Mouse (Mus musculus) hindbrain, embryonic 15.5 days (tissue): ENCODE data around the gene Chaf1a. TPM values are rescaled to one million over a fixed set of nuclear protein-coding genes. Genes with fewer than 3 reads are reported as not detected.
"Not testable (repeated sequence)": the region's sequence is repeated elsewhere in the genome, so short reads cannot be mapped to it uniquely, and the experiment has no call there.

Source experiments
- ATAC-seq: fragments of 200-750 bp; cut with Nextera tagmentation; 2 replicates; pipeline ENCODE4 v1.8.0; 2017; ENCODE audit warnings: low read depth, moderate number of reproducible peaks, moderate TSS enrichment; ENCODE audit not compliant: low FRiP score
- H3K27ac ChIP-seq: fragments of 300-500 bp; sonication (generic); replicated peaks from 2 replicates; pipeline ENCODE4 v1.5.1; 2015; ENCODE audit warnings: mild to moderate bottlenecking, inconsistent platforms
- H3K27me3 ChIP-seq: fragments of 300-500 bp; sonication (generic); 2 replicates; pipeline ENCODE4 v1.6.1; 2015; ENCODE audit warnings: control low read depth, inconsistent platforms
- H3K36me3 ChIP-seq: fragments of 300-500 bp; sonication (generic); 2 replicates; pipeline ENCODE4 v1.6.1; 2015; ENCODE audit warnings: control low read depth, inconsistent platforms
- H3K4me1 ChIP-seq: fragments of 300-500 bp; sonication (generic); replicated peaks from 2 replicates; pipeline ENCODE4 v1.6.1; 2015; ENCODE audit warnings: control low read depth, inconsistent platforms
- H3K4me2 ChIP-seq: fragments of 300-500 bp; sonication (generic); 2 replicates; pipeline ENCODE4 v1.6.1; 2015; ENCODE audit warnings: moderate library complexity, mild to moderate bottlenecking, inconsistent platforms
- H3K4me3 ChIP-seq: fragments of 300-500 bp; sonication (generic); 2 replicates; pipeline ENCODE4 v1.5.1; 2015; ENCODE audit warnings: mild to moderate bottlenecking, inconsistent platforms
- H3K9ac ChIP-seq: fragments of 300-500 bp; sonication (generic); 2 replicates; pipeline ENCODE4 v1.6.1; 2015; ENCODE audit warnings: inconsistent platforms
- H3K9me3 ChIP-seq: fragments of 300-500 bp; sonication (generic); 2 replicates; pipeline ENCODE4 v1.6.1; 2016; ENCODE audit warnings: control low read depth, inconsistent platforms
- WGBS: fragments of 180-500 bp; shearing (Covaris S2); methylation state at CpG from one replicate; pipeline ENCODE4 v1.1.7; 2015; 5-methylcytosine and 5-hydroxymethylcytosine counted together
- polyA plus RNA-seq: library from polyadenylated mRNA; unstranded; fragments of >200 nt; fragmentation: Nextera tagmentation; extraction: Ambion mirVana; gene quantifications from 2 replicates; pipeline ENCODE4 v1.2.1, GENCODE M21; 2015

The Chaf1a gene
- polyA plus RNA-seq, 1 experiment from 2014 or later: 7.6 TPM

DNA sequence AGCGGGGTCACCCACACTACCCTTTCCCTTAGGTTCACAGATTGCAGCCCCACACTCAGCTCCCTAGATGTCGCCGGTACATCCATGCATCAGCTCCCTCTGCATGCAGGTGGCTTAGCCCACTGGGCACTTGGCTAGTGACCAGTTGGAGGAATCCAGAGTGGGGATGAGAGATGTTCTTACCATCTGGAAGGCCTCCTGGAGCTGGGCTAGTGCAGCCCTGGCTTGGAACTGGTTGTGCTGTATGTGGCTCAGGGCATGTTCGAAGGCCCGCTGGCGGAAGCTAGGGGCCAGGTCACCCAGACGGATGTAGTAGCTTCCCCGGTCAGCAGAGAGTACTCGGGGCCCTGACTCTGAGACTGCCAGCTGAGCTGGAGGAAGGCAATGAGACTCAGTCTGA, 62.7 kb downstream of the Chaf1a start:
- WGBS: 94% methylated on average over 9 of the region's 9 CpGs

GRCm38 (mm10) chr17:56103465-56104285, 63.4 kb downstream of the Chaf1a start:
- H3K9ac ChIP-seq: no peak overlapping the region
- peaks cover 35% of the 10 kb centered on the region for H3K36me3 ChIP-seq
- 94% methylated on average over 8 of the region's 8 CpGs for whole genome bisulfite sequencing

More for the DNA sequence above, 62.7 kb downstream of the Chaf1a start:
- ATAC-seq: no peak
- H3K27ac ChIP-seq: no peak overlapping the region
- peaks cover 43% of the 10 kb centered on the region for H3K36me3 ChIP-seq
- no peaks in the 10 kb centered on the region for H3K4me1 ChIP-seq
- no peak overlapping the region for H3K4me2 ChIP-seq
- no peaks in the 10 kb centered on the region for H3K9me3 ChIP-seq
- no peak overlapping the region for H3K9ac ChIP-seq
- no peak overlapping the region for H3K4me3 ChIP-seq
- no peaks in the 10 kb centered on the region for H3K27me3 ChIP-seq

GRCm38 (mm10) chr17:56104821-56105220, 64.6 kb downstream of the Chaf1a start:
- not testable (repeated sequence) for H3K4me1 ChIP-seq, H3K9me3 ChIP-seq, H3K27me3 ChIP-seq, H3K9ac ChIP-seq, H3K4me2 ChIP-seq, ATAC-seq, H3K27ac ChIP-seq, H3K4me3 ChIP-seq
- peaks cover 26% of the 10 kb centered on the region for H3K36me3 ChIP-seq
- WGBS: 91% methylated on average over 3 of the region's 5 CpGs

More at GRCm38 (mm10) chr17:56103465-56104285, 63.4 kb downstream of the Chaf1a start:
- Histone ChIP-seq H3K9me3 (no peaks in the 10 kb centered on the region), H3K4me1 (no peaks in the 10 kb centered on the region), H3K4me3 (no peak overlapping the region), H3K27me3 (no peaks in the 10 kb centered on the region), H3K4me2 (no peak overlapping the region), H3K27ac (no peak overlapping the region)
- no peak for ATAC-seq

- H3K9me3 ChIP-seq, H3K9ac ChIP-seq, H3K27ac ChIP-seq, H3K4me1 ChIP-seq, H3K27me3 ChIP-seq, ATAC-seq, H3K4me2 ChIP-seq, H3K4me3 ChIP-seq: not testable (repeated sequence)
- WGBS: 96% methylated on average over 4 of the region's 4 CpGs
- H3K36me3 ChIP-seq: peaks cover 12% of the 10 kb centered on the region; the same call in 1 of the 2 replicates
Observed at GRCm38 (mm10) chr17:56106436-56106835, 66.2 kb downstream of the Chaf1a start.

GRCm38 (mm10) chr17:56106981-56107380, 66.7 kb downstream of the Chaf1a start:
- WGBS: 86% methylated on average over 4 of the region's 4 CpGs
- ATAC-seq: no peak
- no peaks in the 10 kb centered on the region for H3K4me1 ChIP-seq

GRCm38 (mm10) chr17:56107736-56108135, 67.5 kb downstream of the Chaf1a start:
- WGBS: 77% methylated on average over 2 of the region's 2 CpGs
- H3K9me3 ChIP-seq: no peaks in the 10 kb centered on the region

More at GRCm38 (mm10) chr17:56106981-56107380, 66.7 kb downstream of the Chaf1a start:
- Histone ChIP-seq H3K27ac (no peak overlapping the region), H3K9ac (no peak overlapping the region), H3K4me2 (no peak overlapping the region), H3K4me3 (no peak overlapping the region), H3K27me3 (no peaks in the 10 kb centered on the region), H3K9me3 (no peaks in the 10 kb centered on the region), H3K36me3 (peaks cover 11% of the 10 kb centered on the region; the same call in 1 of the 2 replicates)

DNA sequence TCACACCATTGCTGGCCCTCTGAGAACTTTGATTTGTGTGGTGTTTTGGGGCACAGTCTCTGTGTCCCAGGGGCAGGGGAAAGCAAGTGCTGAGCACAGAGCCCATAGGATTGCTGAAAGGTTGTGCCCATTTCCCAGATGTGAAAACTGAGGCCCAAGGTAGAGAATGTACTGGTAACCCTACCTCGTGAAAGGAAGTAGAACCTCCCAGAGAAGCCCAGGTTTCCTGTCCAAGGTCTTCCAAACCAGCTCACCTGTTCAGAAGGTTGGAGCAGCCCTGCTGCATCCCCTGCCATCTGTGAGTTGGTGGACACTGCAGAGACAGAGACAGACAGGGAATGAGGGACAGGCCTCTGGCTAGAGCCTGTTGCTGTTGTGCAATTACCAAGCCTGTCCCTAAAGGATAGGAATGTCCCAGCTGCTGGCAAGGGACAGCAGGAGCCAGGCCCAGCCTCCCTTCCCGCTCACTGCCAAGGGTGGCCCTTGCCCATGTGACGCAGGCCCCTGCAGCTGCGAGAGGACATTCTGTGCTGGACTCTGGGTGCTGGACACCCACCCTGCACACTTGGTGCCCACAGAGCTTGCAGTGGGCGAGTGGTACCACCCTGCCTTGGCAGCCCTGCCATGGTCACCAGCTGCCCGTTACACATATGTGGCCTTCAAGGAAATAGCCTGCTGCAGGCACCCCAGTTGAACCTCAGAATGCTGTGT, 68.2 kb downstream of the Chaf1a start:
- no peak overlapping the region for H3K4me3 ChIP-seq
- WGBS: 84% methylated on average over 6 of the region's 6 CpGs
- H3K27me3 ChIP-seq: no peaks in the 10 kb centered on the region
- ATAC-seq: no peak
- H3K9me3 ChIP-seq: no peaks in the 10 kb centered on the region
- no peak overlapping the region for H3K4me2 ChIP-seq
- H3K27ac ChIP-seq: no peak overlapping the region
- H3K36me3 ChIP-seq: 0 out of 2 replicates have a peak, but pooled peaks cover 2% of the 10 kb centered on the region
- no peak overlapping the region for H3K9ac ChIP-seq
- no peaks in the 10 kb centered on the region for H3K4me1 ChIP-seq

More at GRCm38 (mm10) chr17:56107736-56108135, 67.5 kb downstream of the Chaf1a start:
- H3K9ac ChIP-seq: no peak overlapping the region
- H3K4me2 ChIP-seq: no peak overlapping the region
- no peaks in the 10 kb centered on the region for H3K4me1 ChIP-seq
- no peak for ATAC-seq
- H3K4me3 ChIP-seq: no peak overlapping the region
- peaks cover 3% of the 10 kb centered on the region; the same call in 1 of the 2 replicates for H3K36me3 ChIP-seq
- no peaks in the 10 kb centered on the region for H3K27me3 ChIP-seq
- H3K27ac ChIP-seq: no peak overlapping the region

DNA sequence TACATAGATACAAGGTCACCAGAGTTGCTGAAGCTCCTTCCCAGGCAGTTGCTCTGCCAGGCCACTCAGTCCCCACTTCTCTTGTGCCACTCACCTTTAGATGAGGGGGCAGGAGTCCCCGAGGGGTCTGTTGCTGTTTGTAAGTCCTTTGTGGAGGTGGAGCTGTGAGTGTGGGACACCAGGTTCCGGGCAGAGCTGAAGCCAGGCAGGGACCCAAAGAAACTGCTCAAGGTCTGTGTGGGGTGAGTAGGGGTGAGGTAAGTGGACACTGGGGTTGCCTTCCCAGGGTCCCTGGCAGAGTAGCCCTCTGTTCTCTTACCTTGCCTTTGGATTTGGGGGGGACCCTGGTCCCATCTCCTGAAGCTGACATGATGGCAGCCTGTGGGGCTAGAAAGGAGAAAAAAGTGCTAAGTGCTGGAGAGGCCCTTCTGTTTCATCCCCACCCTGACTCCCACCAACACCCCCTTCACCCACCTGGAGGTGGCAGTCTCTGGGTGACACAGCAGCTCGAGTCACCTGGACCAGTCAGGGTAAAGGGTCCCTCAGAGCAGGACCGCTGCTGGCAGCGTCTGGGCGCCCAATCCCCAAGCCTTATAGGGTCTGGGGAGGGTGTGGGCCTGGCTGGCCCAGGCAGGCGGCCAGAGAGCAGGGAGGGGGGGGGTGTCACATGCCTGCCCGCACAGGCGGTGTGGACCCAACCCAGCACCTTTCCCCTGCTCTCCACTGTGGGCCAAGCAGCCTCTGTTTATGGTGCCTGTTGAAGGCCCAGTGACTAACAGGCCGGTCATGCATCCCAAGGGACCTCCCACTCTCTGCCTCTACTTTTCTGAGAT, 69.2 kb downstream of the Chaf1a start, which contains the start of gene Plin4:
Plin4 (minus strand) TSS at position 585 of the 833 bp plus-strand sequence.
- no peak within 1 kb of the TSS for H3K9ac ChIP-seq
- no peak within 1 kb of the TSS for H3K27ac ChIP-seq
- no peak within 1 kb of the TSS for H3K4me3 ChIP-seq
- ATAC-seq: 0 out of 2 replicates have a peak, but pooled peaks have one; percentile 12
- H3K9me3 ChIP-seq: no peaks in the 10 kb centered on the region
- H3K4me1 ChIP-seq: no peaks in the 10 kb centered on the region
- WGBS: 66% methylated on average over 10 of the region's 10 CpGs
- no peak within 1 kb of the TSS for H3K4me2 ChIP-seq
- H3K27me3 ChIP-seq: no peaks in the 10 kb centered on the region
- H3K36me3 ChIP-seq: no peaks in the 10 kb centered on the region

DNA sequence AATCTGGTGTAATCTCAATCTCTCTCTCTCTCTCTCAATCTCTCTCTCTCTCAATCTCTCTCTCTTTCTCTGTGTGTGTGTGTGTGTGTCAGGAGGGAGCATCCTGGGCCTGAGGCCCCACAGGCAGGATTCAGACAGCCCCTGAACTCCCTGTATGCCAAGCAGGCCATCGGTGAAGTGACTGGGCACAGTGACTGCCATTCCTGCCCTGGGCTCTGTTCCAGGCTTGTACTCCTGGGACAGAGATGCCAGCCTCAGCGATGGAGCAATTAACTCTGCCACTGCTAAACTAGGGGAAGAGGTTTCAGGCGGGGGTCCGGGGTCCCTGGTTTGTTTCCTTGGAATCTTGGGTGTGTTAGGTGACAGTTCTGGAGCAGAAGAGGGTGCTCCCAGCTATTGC, 70.3 kb downstream of the Chaf1a start:
- Histone ChIP-seq H3K36me3 (no peaks in the 10 kb centered on the region), H3K27me3 (no peaks in the 10 kb centered on the region), H3K4me1 (no peaks in the 10 kb centered on the region), H3K4me3 (no peak overlapping the region), H3K9ac (no peak overlapping the region), H3K9me3 (no peaks in the 10 kb centered on the region), H3K27ac (no peak overlapping the region), H3K4me2 (no peak overlapping the region)
- no peak for ATAC-seq
- WGBS: 57% methylated on average over 4 of the region's 4 CpGs

DNA sequence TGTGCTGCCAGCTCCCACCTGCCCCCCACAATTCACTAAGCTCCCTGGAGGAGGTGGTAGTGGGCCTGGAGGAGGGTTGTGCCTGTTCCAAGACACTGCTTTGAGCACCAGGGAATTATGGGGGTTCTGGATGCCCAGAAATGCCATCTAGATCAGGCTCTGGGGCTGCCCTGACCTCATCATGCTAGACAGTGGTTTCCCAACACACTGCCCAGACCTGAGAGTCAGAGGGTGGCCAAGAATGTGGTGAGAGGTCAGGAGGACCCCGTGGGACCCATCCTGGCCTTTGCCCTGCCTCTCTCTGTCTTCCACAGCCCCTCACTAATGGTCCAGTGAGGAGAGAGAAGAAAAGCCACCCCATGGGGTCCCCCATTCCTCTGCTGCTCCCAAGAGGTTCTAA, 70.8 kb downstream of the Chaf1a start:
- H3K27ac ChIP-seq: no peak overlapping the region

DNA sequence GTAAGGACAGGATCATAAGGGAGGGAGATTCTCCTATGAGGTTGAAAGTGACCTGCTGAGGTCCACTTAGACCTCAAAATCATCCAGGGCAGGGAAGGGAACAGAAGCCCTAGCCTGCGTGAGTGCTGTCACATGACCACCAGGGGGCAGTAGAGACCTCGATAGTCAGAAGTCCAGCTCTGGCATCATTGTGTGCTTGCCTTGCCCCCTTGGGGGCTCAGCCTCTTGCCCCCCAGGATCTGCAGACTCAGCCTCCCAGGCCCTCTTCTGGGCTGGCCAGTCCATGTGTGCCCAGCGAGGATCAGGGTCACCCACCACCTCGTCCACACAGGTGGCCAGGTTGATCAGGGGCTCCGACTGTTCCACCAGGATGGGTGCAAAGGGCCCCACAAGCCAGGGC, 71.6 kb downstream of the Chaf1a start:
- Histone ChIP-seq H3K4me3 (no peak overlapping the region), H3K27me3 (peaks cover 5% of the 10 kb centered on the region; the same call in 1 of the 2 replicates), H3K4me1 (no peaks in the 10 kb centered on the region), H3K9ac (no peak overlapping the region), H3K36me3 (no peaks in the 10 kb centered on the region), H3K4me2 (no peak overlapping the region), H3K27ac (no peak overlapping the region), H3K9me3 (no peaks in the 10 kb centered on the region)
- 44% methylated on average over 5 of the region's 5 CpGs for WGBS
- ATAC-seq: no peak; the same call in 1 of the 2 replicates

More for the DNA sequence above, 70.8 kb downstream of the Chaf1a start:
- no peak overlapping the region for H3K4me3 ChIP-seq
- 53% methylated on average over 1 of the region's 1 CpGs for WGBS
- no peaks in the 10 kb centered on the region for H3K4me1 ChIP-seq
- no peaks in the 10 kb centered on the region for H3K9me3 ChIP-seq
- H3K4me2 ChIP-seq: no peak overlapping the region
- H3K36me3 ChIP-seq: no peaks in the 10 kb centered on the region
- H3K27me3 ChIP-seq: 0 out of 2 replicates have a peak, but pooled peaks cover under 1% of the 10 kb centered on the region
- no peak for ATAC-seq
- H3K9ac ChIP-seq: no peak overlapping the region
